Mouse (Mus musculus) heart, embryonic 10.5 days (tissue): ENCODE results near the gene Lyg1. TPM values are rescaled to one million over a fixed set of nuclear protein-coding genes. Genes with fewer than 3 reads are reported as not detected.
A peak's percentile ranks its signal among the peaks of the same experiment; 100 is the strongest.

Experiments used
- DNase-seq: peaks from one replicate; pipeline ENCODE4 v3.0.0-alpha.2; 2017; ENCODE audit warnings: low spot score
- H3K27ac ChIP-seq: fragments of 300-500 bp; sonication (generic); 2 replicates; pipeline ENCODE4 v1.5.1; 2016; ENCODE audit warnings: mild to moderate bottlenecking
- H3K27me3 ChIP-seq: fragments of 300-500 bp; sonication (generic); 2 replicates; pipeline ENCODE4 v1.6.1; 2016; ENCODE audit warnings: mild to moderate bottlenecking; ENCODE audit not compliant: poor library complexity, insufficient read depth, severe bottlenecking
- H3K36me3 ChIP-seq: fragments of 300-500 bp; sonication (generic); 2 replicates; pipeline ENCODE4 v1.6.1; 2016; ENCODE audit warnings: mild to moderate bottlenecking, moderate library complexity
- H3K4me1 ChIP-seq: fragments of 300-500 bp; sonication (generic); 2 replicates; pipeline ENCODE4 v1.6.1; 2016; ENCODE audit warnings: mild to moderate bottlenecking
- H3K4me3 ChIP-seq: fragments of 300-500 bp; sonication (generic); 2 replicates; pipeline ENCODE4 v1.5.1; 2016; ENCODE audit warnings: mild to moderate bottlenecking, moderate library complexity
- H3K9me3 ChIP-seq: fragments of 300-500 bp; sonication (generic); 2 replicates; pipeline ENCODE4 v1.6.1; 2016; ENCODE audit warnings: mild to moderate bottlenecking, moderate library complexity
- WGBS: fragments of 180-500 bp; shearing (Covaris S2); methylation state at CpG from one replicate; pipeline ENCODE4 v1.1.7; 2016; 5-methylcytosine and 5-hydroxymethylcytosine counted together
- polyA plus RNA-seq: library from polyadenylated mRNA; unstranded; fragments of >200 nt; fragmentation: Nextera tagmentation; extraction: Ambion mirVana; gene quantifications from 2 replicates; pipeline ENCODE4 v1.2.1, GENCODE M21; 2016

The Lyg1 gene
- polyA plus RNA-seq = not detected in 2 replicates

DNA sequence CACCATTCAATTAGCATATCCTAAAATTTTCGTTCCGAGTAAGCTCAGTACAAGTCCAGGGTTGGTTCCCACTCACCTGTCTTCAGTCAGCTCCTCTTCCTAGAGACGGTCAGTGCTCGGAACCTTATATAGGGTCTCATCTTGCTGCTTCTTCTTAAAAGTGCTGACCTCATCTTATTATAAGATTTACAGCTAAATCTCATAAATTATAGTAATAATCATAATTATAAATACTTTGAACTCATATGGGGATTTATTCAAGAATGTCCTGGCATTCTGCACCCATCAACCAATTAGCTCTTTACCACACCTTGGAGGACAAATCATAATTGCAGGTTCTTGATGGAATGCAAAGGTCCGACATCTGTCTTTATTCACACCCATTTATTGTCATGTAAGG is at the start of gene Lyg1:
Gene Lyg1, minus strand, starts transcription at position 101 of the 400 bp plus-strand sequence.
- Histone ChIP-seq H3K36me3 (no peaks in the 10 kb centered on the region), H3K4me1 (no peaks in the 10 kb centered on the region), H3K27me3 (no peaks in the 10 kb centered on the region), H3K9me3 (no peaks in the 10 kb centered on the region), H3K4me3 (no peak within 1 kb of the TSS), H3K27ac (no peak within 1 kb of the TSS)
- WGBS = 78% methylated on average over 5 of the region's 5 CpGs
- DNase-seq = no peak

DNA sequence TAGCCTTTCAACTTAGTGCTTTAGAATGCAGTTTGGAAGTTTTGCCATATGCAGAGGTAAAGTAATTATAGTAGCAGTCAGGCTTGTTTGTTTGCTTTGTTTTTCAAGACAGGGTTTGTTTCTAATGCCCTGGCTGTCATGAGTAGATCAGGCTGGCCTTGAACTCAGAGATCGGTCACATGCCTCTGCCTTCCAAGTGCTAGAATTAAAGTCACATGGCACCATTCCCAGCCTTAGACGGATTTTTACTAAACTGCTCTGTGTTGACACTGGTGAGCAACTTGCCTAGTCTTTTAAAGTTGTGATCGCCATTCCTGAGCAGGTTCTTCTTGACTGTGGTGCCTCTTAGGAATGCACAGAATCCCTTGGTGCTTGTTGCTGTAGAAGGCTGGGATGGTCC is 49.2 kb upstream of the Lyg1 start:
- no peak overlapping the region for H3K4me3 ChIP-seq

DNA sequence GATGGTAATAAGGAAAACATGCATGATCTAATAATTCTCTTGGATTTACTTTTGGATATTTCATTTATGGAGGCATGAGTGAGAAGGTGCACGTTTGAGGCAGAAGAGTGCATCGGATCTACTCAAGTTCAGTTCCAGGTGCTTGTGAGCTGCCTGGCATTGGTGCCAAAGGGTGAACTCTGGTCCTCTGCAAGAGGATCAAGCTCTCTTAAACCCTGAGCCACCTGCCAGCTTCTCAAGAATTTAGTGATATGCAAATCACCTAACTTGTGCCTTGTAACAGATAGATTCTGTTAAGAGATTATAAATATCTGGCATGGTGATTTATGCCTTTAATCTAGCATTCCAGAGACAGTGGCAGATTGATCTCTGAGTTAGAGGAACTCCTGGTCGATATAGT is 45.5 kb upstream of the Lyg1 start:
- no peak for DNase-seq
- H3K27me3 ChIP-seq = no peaks in the 10 kb centered on the region
- no peak overlapping the region for H3K27ac ChIP-seq
- H3K36me3 ChIP-seq = no peaks in the 10 kb centered on the region
- H3K9me3 ChIP-seq = no peaks in the 10 kb centered on the region
- H3K4me3 ChIP-seq = no peak overlapping the region
- WGBS = 84% methylated on average over 3 of the region's 3 CpGs
- peaks cover 14% of the 10 kb centered on the region for H3K4me1 ChIP-seq

More for the DNA sequence above, 49.2 kb upstream of the Lyg1 start:
- WGBS = 74% methylated on average over 3 of the region's 3 CpGs
- Histone ChIP-seq H3K9me3 (no peaks in the 10 kb centered on the region), H3K27me3 (no peaks in the 10 kb centered on the region), H3K36me3 (no peaks in the 10 kb centered on the region), H3K27ac (no peak overlapping the region), H3K4me1 (0 out of 2 replicates have a peak, but pooled peaks cover 13% of the 10 kb centered on the region)
- no peak for DNase-seq

DNA sequence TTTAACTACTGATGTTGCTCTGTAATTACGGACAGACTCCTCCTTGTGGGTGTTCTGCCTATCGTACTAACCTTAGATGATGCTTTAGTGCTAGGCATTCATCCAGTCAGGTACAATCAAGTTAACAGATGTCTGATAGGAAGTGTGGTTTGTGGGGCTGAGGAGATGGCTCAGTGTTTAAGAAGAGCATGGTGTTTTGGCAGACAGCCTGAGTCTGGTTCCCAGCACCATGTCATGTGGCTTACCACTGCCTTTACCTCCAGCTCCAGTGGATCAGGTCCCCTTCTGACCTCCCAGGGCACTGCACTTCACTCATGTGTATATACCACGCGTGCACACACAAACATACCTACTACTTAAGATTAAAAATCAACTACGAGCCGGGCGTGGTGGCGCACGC is 44.4 kb upstream of the Lyg1 start:
- H3K4me1 ChIP-seq = peaks cover 14% of the 10 kb centered on the region
- H3K27ac ChIP-seq = no peak overlapping the region
- DNase-seq = no peak
- no peak overlapping the region for H3K4me3 ChIP-seq
- no peaks in the 10 kb centered on the region for H3K9me3 ChIP-seq
- no peaks in the 10 kb centered on the region for H3K36me3 ChIP-seq
- no peaks in the 10 kb centered on the region for H3K27me3 ChIP-seq
- WGBS = 92% methylated on average over 9 of the region's 9 CpGs

DNA sequence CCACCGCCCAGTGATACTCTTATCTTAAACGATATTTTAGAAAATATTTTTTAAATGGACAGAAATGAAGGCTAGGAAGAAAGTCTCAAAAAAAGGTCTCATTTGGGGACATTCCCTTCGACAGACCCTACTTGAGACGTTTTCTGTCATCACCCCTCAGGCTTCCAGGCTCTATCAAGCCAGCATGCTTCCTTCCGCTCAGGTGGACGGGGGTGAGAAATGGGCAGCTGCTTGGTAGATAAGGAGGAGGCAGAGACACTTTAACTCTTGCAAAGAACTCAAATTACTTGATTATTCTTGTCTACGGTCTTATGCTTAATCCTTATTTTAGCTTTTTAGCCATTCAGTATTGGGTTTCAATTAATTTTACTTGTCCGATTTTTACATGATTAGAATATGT is 43.3 kb upstream of the Lyg1 start:
- no peaks in the 10 kb centered on the region for H3K27me3 ChIP-seq
- H3K9me3 ChIP-seq = no peaks in the 10 kb centered on the region
- H3K4me1 ChIP-seq = peaks cover 14% of the 10 kb centered on the region
- 71% methylated on average over 8 of the region's 8 CpGs for WGBS
- H3K36me3 ChIP-seq = no peaks in the 10 kb centered on the region
- no peak overlapping the region for H3K27ac ChIP-seq
- no peak for DNase-seq
- no peak overlapping the region for H3K4me3 ChIP-seq

DNA sequence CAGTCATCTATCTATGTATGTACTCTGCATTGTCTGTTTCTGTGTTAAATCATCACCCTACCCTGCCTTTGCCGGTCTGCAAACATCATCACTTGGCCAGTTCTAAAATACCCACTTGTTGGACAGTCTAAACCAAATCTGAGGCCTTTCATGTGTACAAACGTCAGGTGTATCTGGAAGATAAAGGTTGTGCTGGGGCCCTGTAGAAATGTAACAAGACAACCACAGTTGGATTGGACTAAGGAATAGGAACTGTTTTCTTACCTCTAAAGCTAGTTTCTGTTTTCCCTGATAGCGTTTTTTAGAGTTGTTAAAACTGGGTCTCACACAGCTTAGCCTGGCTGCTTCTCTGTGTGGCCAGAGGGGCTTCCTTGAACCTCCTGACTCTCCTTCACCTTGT is 42.0 kb upstream of the Lyg1 start:
- Histone ChIP-seq H3K36me3 (peaks cover 11% of the 10 kb centered on the region), H3K4me1 (peaks cover 14% of the 10 kb centered on the region), H3K27ac (no peak overlapping the region), H3K4me3 (peak overlapping the region; percentile 99), H3K9me3 (no peaks in the 10 kb centered on the region), H3K27me3 (no peaks in the 10 kb centered on the region)
- WGBS = 71% methylated on average over 3 of the region's 3 CpGs
- no peak for DNase-seq

DNA sequence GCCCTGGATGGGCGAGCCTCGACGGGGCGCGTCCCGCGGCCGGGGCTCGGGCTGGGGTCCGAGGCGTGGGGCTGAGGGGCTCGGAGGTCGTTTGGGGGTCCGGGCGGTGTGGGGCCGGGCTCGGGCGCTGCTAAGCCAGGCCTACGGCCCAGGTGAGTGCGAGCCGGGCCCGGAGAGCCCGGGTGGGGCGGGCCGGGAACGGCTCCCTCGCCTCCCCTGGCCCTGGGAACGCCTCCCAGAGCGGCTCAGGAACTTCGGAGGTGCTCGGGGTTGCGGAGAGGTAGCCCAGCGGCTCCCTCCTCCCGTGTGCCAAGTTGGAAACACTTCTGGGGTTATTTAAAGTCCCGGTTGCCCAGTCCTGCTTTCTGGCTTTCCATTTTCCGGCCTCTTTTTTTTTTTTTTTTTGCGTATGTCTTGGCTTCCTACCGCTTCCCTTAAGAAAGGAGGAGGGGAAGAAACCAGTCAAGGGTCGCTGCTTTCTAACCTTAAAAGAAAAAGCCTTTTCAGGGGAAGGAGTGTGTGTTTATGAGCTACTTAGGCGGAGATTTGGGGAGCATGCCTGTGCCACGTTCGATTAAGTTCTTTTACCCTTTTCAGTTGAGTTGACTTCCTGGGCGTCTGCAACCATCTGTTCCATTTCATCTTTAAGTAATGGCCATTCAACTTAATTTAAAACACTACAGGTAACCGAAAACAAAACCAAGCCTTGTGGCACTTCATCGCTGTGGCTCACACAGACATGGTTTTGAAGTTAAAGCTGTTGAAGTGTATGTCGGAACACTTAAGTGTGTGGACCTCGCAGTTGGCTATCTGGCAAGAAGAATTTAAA is 41.0 kb upstream of the Lyg1 start:
- H3K36me3 ChIP-seq = peaks cover 21% of the 10 kb centered on the region
- H3K4me3 ChIP-seq = peak overlapping the region; percentile 99
- peaks cover 14% of the 10 kb centered on the region for H3K4me1 ChIP-seq
- H3K9me3 ChIP-seq = no peaks in the 10 kb centered on the region
- H3K27me3 ChIP-seq = no peaks in the 10 kb centered on the region
- 4% methylated on average over 47 of the region's 47 CpGs for WGBS
- DNase-seq = no peak
- H3K27ac ChIP-seq = peak overlapping the region; percentile 96

DNA sequence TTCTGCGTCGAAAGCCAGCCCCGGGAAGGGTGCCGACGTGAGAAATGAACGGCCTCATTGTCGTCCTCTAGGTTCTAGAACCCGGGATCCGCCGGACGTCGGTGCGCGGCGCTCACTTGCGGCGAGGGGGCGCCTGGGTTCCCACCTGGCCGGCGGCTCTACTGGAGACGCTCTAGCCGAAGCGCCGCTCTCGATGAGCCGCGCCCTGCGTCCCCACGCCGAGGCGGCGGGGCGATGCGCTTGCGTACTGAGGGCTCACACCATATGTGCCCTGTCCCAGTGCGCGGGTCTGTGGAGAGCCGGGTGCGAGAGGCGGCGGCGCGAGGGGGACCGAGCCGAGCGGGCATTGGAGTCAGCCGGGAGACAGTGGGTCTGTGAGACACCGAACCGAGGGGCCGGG is 40.3 kb upstream of the Lyg1 start, which contains the start of the genes Txndc9 and Eif5b:
Gene Txndc9, minus strand, starts transcription at position 27 of the 400 bp plus-strand sequence.
Gene Eif5b, plus strand, starts transcription at position 144 of the 400 bp plus-strand sequence.
- peak; percentile 97 for DNase-seq
- Histone ChIP-seq H3K9me3 (no peaks in the 10 kb centered on the region), H3K36me3 (peaks cover 28% of the 10 kb centered on the region), H3K4me1 (peaks cover 14% of the 10 kb centered on the region), H3K27ac (peak within 1 kb of the TSS; percentile 96), H3K27me3 (no peaks in the 10 kb centered on the region), H3K4me3 (peak within 1 kb of the TSS; percentile 99)
- under 1% methylated on average over 50 of the region's 50 CpGs for WGBS

DNA sequence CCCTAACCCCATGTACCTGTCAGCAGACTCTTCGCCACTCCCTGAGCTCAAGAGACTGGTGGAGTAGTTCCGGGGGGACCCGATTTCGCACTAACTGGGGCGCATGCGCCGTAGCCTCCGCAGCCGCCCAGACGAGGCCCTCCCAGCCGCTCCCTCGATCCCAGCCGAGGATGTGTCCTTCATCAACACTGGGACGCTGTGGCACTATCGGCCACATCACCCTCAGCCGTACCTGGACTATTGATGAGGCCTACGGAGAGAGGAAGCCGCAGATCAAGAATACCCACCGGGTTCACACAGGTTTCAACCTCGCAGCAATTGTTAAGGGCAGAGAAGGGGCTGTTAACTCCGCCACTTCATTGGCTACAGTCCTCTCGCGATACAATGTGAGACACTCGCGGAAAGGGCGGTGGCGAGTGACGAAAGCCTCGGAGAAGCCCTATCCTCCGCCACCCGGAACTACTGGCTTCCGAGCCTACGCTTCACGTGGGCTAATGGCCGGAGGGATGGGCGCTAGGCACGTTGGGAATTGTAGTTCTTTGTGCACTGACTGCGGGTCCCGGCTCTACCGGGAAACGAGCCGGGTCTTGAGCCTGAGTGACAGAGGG is 39.4 kb upstream of the Lyg1 start:
- Histone ChIP-seq H3K4me1 (peaks cover 14% of the 10 kb centered on the region), H3K9me3 (no peaks in the 10 kb centered on the region), H3K4me3 (peak overlapping the region; percentile 99), H3K36me3 (peaks cover 37% of the 10 kb centered on the region), H3K27me3 (no peaks in the 10 kb centered on the region), H3K27ac (peak overlapping the region; percentile 96)
- peak; percentile 99 for DNase-seq
- under 1% methylated on average over 42 of the region's 42 CpGs for WGBS

DNA sequence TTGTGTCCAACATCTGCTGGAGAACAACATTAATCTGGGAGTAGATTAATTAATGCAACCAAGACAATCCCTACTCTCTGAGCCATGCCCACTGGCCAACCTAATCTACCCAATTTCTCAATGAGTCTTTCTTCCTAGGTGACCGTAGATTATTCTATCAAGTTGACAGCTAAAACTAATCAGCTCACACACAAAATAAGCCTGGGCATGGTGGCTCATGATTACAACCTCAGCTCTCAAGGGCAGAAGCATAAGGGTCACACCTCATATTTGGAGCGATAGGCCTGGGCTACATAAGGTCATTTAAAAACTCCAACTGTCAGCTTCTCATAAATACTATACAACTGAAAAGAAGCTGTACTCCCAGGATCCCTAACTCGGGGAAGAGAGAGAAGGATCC is 38.7 kb upstream of the Lyg1 start:
- H3K4me1 ChIP-seq = peaks cover 14% of the 10 kb centered on the region
- WGBS = 47% methylated on average over 3 of the region's 3 CpGs
- no peaks in the 10 kb centered on the region for H3K9me3 ChIP-seq
- H3K4me3 ChIP-seq = peak overlapping the region; percentile 99
- H3K36me3 ChIP-seq = peaks cover 44% of the 10 kb centered on the region
- peak overlapping the region; percentile 96 for H3K27ac ChIP-seq
- H3K27me3 ChIP-seq = no peaks in the 10 kb centered on the region
- DNase-seq = peak; percentile 61

DNA sequence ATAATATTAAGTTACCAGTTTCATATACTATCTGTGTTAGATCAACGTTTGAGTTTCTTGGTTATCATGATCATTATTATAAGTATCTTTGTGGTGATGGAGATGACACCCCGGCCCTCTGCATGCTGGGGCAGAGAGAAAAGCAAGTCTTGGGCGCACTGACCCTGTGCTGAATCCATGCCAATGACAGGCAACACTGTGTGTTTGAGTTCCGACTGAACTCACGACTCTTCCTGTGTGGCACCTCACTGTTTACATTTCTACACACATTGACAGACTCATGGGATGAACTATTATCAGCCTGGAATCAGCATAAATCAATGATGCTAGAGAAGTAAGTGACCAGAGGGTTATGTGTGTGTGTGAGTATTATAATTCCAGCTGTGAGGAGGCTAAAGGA is 30.3 kb upstream of the Lyg1 start:
- no peaks in the 10 kb centered on the region for H3K27me3 ChIP-seq
- no peaks in the 10 kb centered on the region for H3K4me1 ChIP-seq
- no peak for DNase-seq
- no peak overlapping the region for H3K4me3 ChIP-seq
- peaks cover 73% of the 10 kb centered on the region for H3K36me3 ChIP-seq
- WGBS = 91% methylated on average over 5 of the region's 5 CpGs
- no peaks in the 10 kb centered on the region for H3K9me3 ChIP-seq
- H3K27ac ChIP-seq = no peak overlapping the region

DNA sequence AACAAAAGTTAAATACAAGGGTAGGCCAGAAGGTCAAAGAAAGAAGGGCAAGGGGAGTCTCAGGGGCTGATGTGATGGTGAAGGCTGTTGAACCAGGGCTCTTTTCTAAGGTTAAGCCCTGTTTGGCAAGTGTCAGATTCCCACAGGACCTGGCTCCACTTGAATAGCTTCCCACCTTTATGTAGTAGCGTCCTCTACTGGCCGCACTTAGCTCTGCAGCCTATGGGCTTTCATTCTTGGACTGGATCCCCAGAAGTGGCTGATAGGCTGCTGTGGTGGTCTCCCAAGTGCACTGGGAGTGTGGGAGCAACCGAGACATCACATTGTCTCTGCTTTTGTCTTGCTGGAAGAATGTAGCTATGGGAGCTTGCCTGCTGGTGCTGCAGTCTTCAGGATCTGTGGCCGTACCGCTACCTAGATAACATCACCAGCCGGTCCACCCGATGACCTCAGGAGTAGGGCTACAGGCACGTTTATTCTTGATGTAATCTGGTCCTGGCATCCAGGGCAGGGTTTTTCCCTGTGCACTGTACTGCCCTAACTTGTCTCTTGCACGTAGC is 28.3 kb upstream of the Lyg1 start:
- DNase-seq = no peak

DNA sequence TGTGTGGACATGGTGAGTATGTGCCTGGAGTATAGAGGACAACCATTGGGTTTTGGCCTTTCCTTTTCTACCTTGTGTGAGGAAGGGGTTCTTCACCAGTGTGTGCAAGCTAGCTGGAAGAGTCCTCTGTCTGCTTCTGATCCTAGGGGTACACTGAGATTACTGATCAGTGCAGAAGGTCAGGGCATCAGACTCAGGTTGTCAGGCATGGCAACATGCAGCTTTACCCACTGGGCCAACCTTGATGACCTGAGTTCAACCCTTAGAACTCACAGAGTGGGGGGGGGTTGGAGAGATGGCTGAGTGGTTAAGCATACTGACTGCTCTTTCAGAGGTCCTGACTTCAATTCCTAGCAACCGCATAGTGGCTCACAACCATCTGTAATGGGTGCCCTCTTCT is 26.8 kb upstream of the Lyg1 start:
- H3K27ac ChIP-seq = no peak overlapping the region
- H3K9me3 ChIP-seq = no peaks in the 10 kb centered on the region
- 81% methylated on average over 1 of the region's 1 CpGs for WGBS
- H3K36me3 ChIP-seq = peaks cover 37% of the 10 kb centered on the region
- H3K4me1 ChIP-seq = no peaks in the 10 kb centered on the region
- DNase-seq = no peak
- H3K27me3 ChIP-seq = no peaks in the 10 kb centered on the region
- H3K4me3 ChIP-seq = no peak overlapping the region

More for the DNA sequence above, 28.3 kb upstream of the Lyg1 start:
- Histone ChIP-seq H3K4me1 (no peaks in the 10 kb centered on the region), H3K9me3 (no peaks in the 10 kb centered on the region), H3K27ac (no peak overlapping the region), H3K27me3 (no peaks in the 10 kb centered on the region), H3K4me3 (no peak overlapping the region), H3K36me3 (peaks cover 52% of the 10 kb centered on the region)
- WGBS = 77% methylated on average over 9 of the region's 9 CpGs
